Mouse (Mus musculus) spleen, adult 2 months (tissue): Measurements from ENCODE around the gene Pxmp4. TPM values are rescaled to one million over a fixed set of nuclear protein-coding genes. Genes with fewer than 3 reads are reported as not detected.

Experiments used
- DNase-seq, 2 experiments: peaks; one replicate each; pipeline versions ENCODE4 v3.0.0 to v3.0.0-alpha.2; 2012 to 2021; ENCODE audit warnings: low spot score in 2 of 2, low read depth in 1 of 2
- H3K27ac ChIP-seq: fragments of 200-500 bp; 2 replicates; pipeline ENCODE4 v1.5.1; 2012; ENCODE audit warnings: low read length, inconsistent platforms; ENCODE audit not compliant: insufficient read depth
- H3K27me3 ChIP-seq: fragments of 200-500 bp; 2 replicates; pipeline ENCODE4 v1.6.1; 2012; ENCODE audit warnings: mild to moderate bottlenecking, moderate library complexity, low read length, inconsistent platforms; ENCODE audit not compliant: control insufficient read depth, insufficient read depth
- H3K36me3 ChIP-seq: fragments of 200-500 bp; 2 replicates; pipeline ENCODE4 v1.6.1; 2012; ENCODE audit warnings: mild to moderate bottlenecking, low read length, inconsistent platforms; ENCODE audit not compliant: control insufficient read depth, insufficient read depth
- H3K4me1 ChIP-seq: fragments of 200-500 bp; 2 replicates; pipeline ENCODE4 v1.6.1; 2011; ENCODE audit warnings: inconsistent platforms; ENCODE audit not compliant: control insufficient read depth, insufficient read depth, insufficient read length
- H3K4me3 ChIP-seq: fragments of 200-500 bp; 2 replicates; pipeline ENCODE4 v1.5.1; 2011; ENCODE audit warnings: mild to moderate bottlenecking, inconsistent platforms; ENCODE audit not compliant: insufficient read depth, insufficient read length; ENCODE audit errors: extremely low read depth
- CTCF ChIP-seq: fragments of 200-500 bp; IDR thresholded peaks from 2 replicates; pipeline ENCODE4 v1.5.1; 2011; ENCODE audit warnings: mild to moderate bottlenecking, inconsistent platforms; ENCODE audit not compliant: insufficient read depth, insufficient read length, insufficient replicate concordance; ENCODE audit errors: extremely low read depth
- POLR2A ChIP-seq: fragments of 200-500 bp; IDR thresholded peaks from 2 replicates; pipeline ENCODE4 v1.6.1; 2011; ENCODE audit warnings: low read depth, low read length, inconsistent platforms
- WGBS: fragments of 180-500 bp; shearing (Covaris S2); methylation state at CpG from one replicate; pipeline ENCODE4 v1.1.7; 2018; 5-methylcytosine and 5-hydroxymethylcytosine counted together
- polyA plus RNA-seq: library from polyadenylated mRNA; depleted of rRNA; stranded (reverse); fragments of >200 nt; gene quantifications from 2 replicates; pipeline ENCODE4 v1.2.3, GENCODE M21; 2012; rRNA removed

The Pxmp4 gene
- polyA plus RNA-seq, 1 experiment, result 14.6 TPM

DNA sequence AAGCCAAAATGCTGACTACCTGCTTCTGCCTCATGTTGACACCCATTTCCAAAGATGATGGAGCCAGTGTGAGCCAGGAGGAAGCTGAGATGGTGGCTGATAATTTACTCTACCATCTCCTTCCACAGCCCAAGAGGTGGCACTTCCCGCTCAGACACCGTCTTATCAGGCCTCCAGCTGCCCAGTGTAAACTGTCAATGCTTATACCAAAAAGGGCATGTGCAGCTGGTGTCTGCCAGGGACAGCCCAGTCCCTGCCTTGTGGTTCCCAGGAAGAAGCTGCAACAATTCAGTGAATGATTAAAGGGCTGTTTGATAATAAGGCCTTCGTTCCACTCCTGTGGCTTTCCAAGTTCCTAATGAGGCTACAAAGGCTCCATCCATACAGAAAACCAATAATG lies 64.8 kb downstream of the Pxmp4 start:
- TF ChIP-seq CTCF (no peak), POLR2A (no peak)
- no peak overlapping the region for H3K27ac ChIP-seq
- 81% methylated on average over 3 of the region's 3 CpGs for WGBS

DNA sequence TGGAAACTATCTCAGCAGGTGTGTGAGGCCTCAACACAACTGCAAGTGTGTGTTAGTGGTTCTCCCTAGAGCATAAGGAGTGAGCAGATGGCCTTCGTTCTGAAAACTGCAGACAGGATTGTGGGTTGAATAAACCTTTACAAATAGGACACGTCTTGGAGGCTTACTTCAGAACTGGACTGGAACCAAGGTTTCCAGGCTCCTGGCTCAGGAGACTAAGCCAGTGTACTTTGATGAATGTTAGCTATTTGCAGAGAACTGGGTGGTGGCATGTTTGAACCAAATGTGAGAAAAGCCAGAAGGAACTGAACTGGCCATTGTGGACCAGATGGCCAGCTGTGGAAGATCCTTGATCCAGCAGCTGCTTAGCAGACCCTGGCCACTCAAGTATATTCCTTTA lies 65.2 kb downstream of the Pxmp4 start:
- H3K27me3 ChIP-seq, result no peaks in the 10 kb centered on the region
- no peak for DNase-seq
- H3K4me1 ChIP-seq, result no peaks in the 10 kb centered on the region
- no peak overlapping the region for H3K4me3 ChIP-seq
- no peak overlapping the region for H3K27ac ChIP-seq
- peaks cover 7% of the 10 kb centered on the region for H3K36me3 ChIP-seq
- 90% methylated on average over 2 of the region's 2 CpGs for WGBS
- TF ChIP-seq POLR2A, result no peak
- no peak for TF ChIP-seq CTCF

More for the DNA sequence above, 64.8 kb downstream of the Pxmp4 start:
- DNase-seq, result no peak
- Histone ChIP-seq H3K4me1 (no peaks in the 10 kb centered on the region), H3K36me3 (peaks cover 7% of the 10 kb centered on the region), H3K4me3 (no peak overlapping the region), H3K27me3 (no peaks in the 10 kb centered on the region)

Other genes with a start within 250 kb of the Pxmp4 start
- gene Cdk5rap1, start 230.7 kb downstream of the Pxmp4 start, polyA plus RNA-seq, result 6.9 and 8.3 TPM in 2 replicates
- gene Snta1, start 195.6 kb downstream of the Pxmp4 start, polyA plus RNA-seq, result 11.0 and 12.1 TPM in 2 replicates
- gene Cbfa2t2, start 167.2 kb downstream of the Pxmp4 start, polyA plus RNA-seq, result 5.1 and 7.8 TPM in 2 replicates
- gene 1700003F12Rik, start 56.6 kb downstream of the Pxmp4 start, polyA plus RNA-seq, result 2.9 and 3.3 TPM in 2 replicates
- gene Actl10, start 51.9 kb downstream of the Pxmp4 start, polyA plus RNA-seq, result 0.09 and 0.12 TPM in 2 replicates
- 0.63 and 1.1 TPM in 2 replicates for gene Necab3, start 44.8 kb downstream of the Pxmp4 start, polyA plus RNA-seq
- 11.0 and 21.5 TPM in 2 replicates for gene E2f1, start 33.8 kb downstream of the Pxmp4 start, polyA plus RNA-seq
- gene Zfp341, start 9.6 kb upstream of the Pxmp4 start, polyA plus RNA-seq, result 6.1 and 7.1 TPM in 2 replicates
- gene 4930519P11Rik, start 9.7 kb upstream of the Pxmp4 start, polyA plus RNA-seq, result 0.80 and 1.4 TPM in 2 replicates
- 52.8 and 63.3 TPM in 2 replicates for gene Chmp4b, start 48.0 kb upstream of the Pxmp4 start, polyA plus RNA-seq
- not detected in 2 replicates for gene Gm14214, start 166.3 kb upstream of the Pxmp4 start, polyA plus RNA-seq
- gene Raly, start 187.4 kb upstream of the Pxmp4 start, polyA plus RNA-seq, result 153 and 204 TPM in 2 replicates
- gene a, start 187.7 kb upstream of the Pxmp4 start, polyA plus RNA-seq, result 0.47 TPM in 1 of 2 replicates, not detected in the other